Mouse (Mus musculus) adipose tissue, adult 10 weeks (tissue): ENCODE data around the gene Gm10229. TPM values are rescaled to one million over a fixed set of nuclear protein-coding genes. Genes with fewer than 3 reads are reported as not detected.

ENCODE experiments used
- polyA plus RNA-seq: library from polyadenylated mRNA; stranded (reverse); fragments of 350-450 nt; fragmentation: Illumina TruSeq; extraction: RNeasy Lipid Tissue Mini Kit (QIAGEN cat#74804); gene quantifications from one replicate; pipeline ENCODE4 v1.2.3, GENCODE M21; 2014; ENCODE audit warnings: low read depth, low replicate concordance

Gm10229 gene
- not detected for polyA plus RNA-seq

GRCm38 (mm10) chr16:89014984-89015383 is at the start of gene Gm10229:
Gene Gm10229 (plus strand): TSS chr16:89015284.

GRCm38 (mm10) chr16:89010659-89011058 is 4.4 kb upstream of the Gm10229 start, which contains the start of gene Krtap22-2:
Gene Krtap22-2 (minus strand): TSS chr16:89010759.

GRCm38 (mm10) chr16:89031399-89031798 is 16.3 kb downstream of the Gm10229 start, which contains the start of gene Krtap6-1:
Gene Krtap6-1 (plus strand): TSS chr16:89031699.

GRCm38 (mm10) chr16:89041372-89041771 is 26.3 kb downstream of the Gm10229 start, which contains the start of gene Gm10228:
Gene Gm10228 (minus strand): TSS chr16:89041472.

GRCm38 (mm10) chr16:89047783-89048182 is 32.7 kb downstream of the Gm10229 start, which contains the start of gene Krtap6-5:
Gene Krtap6-5 (minus strand): TSS chr16:89047883.

GRCm38 (mm10) chr16:89063902-89064301 is 48.8 kb downstream of the Gm10229 start, which contains the start of gene 1110025L11Rik:
Gene 1110025L11Rik (minus strand): TSS chr16:89064002.

Other genes with a start within 250 kb of the Gm10229 start
- gene 2310057N15Rik, start 241.1 kb upstream of the Gm10229 start, polyA plus RNA-seq, result not detected
- gene Gm5965, start 237.4 kb upstream of the Gm10229 start, polyA plus RNA-seq, result not detected
- gene Gm20741, start 203.1 kb upstream of the Gm10229 start, polyA plus RNA-seq, result not detected
- gene Krtap15, start 195.1 kb upstream of the Gm10229 start, polyA plus RNA-seq, result not detected
- not detected for gene Krtap14, start 189.1 kb upstream of the Gm10229 start, polyA plus RNA-seq
- not detected for gene Krtap19-1, start 145.9 kb upstream of the Gm10229 start, polyA plus RNA-seq
- not detected for gene Krtap19-2, start 141.0 kb upstream of the Gm10229 start, polyA plus RNA-seq
- not detected for gene Krtap19-3, start 137.2 kb upstream of the Gm10229 start, polyA plus RNA-seq
- gene Krtap19-4, start 130.2 kb upstream of the Gm10229 start, polyA plus RNA-seq, result not detected
- not detected for gene Krtap19-5, start 118.8 kb upstream of the Gm10229 start, polyA plus RNA-seq
- gene Krtap19-9b, start 83.0 kb upstream of the Gm10229 start, polyA plus RNA-seq, result not detected
- gene Krtap16-3, start 52.4 kb upstream of the Gm10229 start, polyA plus RNA-seq, result not detected
- not detected for gene Krtap22-2, start 4.5 kb upstream of the Gm10229 start, polyA plus RNA-seq
- not detected for gene Krtap6-1, start 16.4 kb downstream of the Gm10229 start, polyA plus RNA-seq
- gene Gm10228, start 26.2 kb downstream of the Gm10229 start, polyA plus RNA-seq, result not detected
- not detected for gene Krtap6-5, start 32.6 kb downstream of the Gm10229 start, polyA plus RNA-seq
- not detected for gene 1110025L11Rik, start 48.7 kb downstream of the Gm10229 start, polyA plus RNA-seq
- gene Krtap6-3, start 68.7 kb downstream of the Gm10229 start, polyA plus RNA-seq, result not detected
- gene Gm6358, start 125.6 kb downstream of the Gm10229 start, polyA plus RNA-seq, result not detected
- not detected for gene Gm10061, start 135.8 kb downstream of the Gm10229 start, polyA plus RNA-seq
- gene Gm9789, start 142.7 kb downstream of the Gm10229 start, polyA plus RNA-seq, result not detected
- gene Gm7735, start 154.2 kb downstream of the Gm10229 start, polyA plus RNA-seq, result not detected
- not detected for gene 1110057P08Rik, start 159.5 kb downstream of the Gm10229 start, polyA plus RNA-seq
- gene Krtap20-2, start 190.6 kb downstream of the Gm10229 start, polyA plus RNA-seq, result not detected